Mouse (Mus musculus) olfactory bulb, adult 2 months (tissue): Measurements from ENCODE around the gene Cldn3.

Source experiments
- CTCF ChIP-seq: fragments of 200-500 bp; IDR thresholded peaks from 2 replicates; pipeline ENCODE4 v1.5.1; 2012; ENCODE audit warnings: low read depth, mild to moderate bottlenecking, low read length, moderate library complexity; ENCODE audit not compliant: insufficient read depth
- POLR2A ChIP-seq: fragments of 200-500 bp; IDR thresholded peaks from 2 replicates; pipeline ENCODE4 v1.6.1; 2012; ENCODE audit warnings: mild to moderate bottlenecking, low read depth, low read length, moderate library complexity; ENCODE audit not compliant: insufficient read depth

- TF ChIP-seq CTCF (no peak), POLR2A (no peak)
Measured at GRCm38 (mm10) chr5:135029007-135029854, 43.2 kb downstream of the Cldn3 start.
